Mouse (Mus musculus): ENCODE measurements around the gene Actl6a. TPM values are rescaled to one million over a fixed set of nuclear protein-coding genes. Genes with fewer than 3 reads are reported as not detected.
"Not testable (repeated sequence)": the region's sequence is repeated elsewhere in the genome, so short reads cannot be mapped to it uniquely, and the experiment has no call there.

Gene Actl6a
- 233 and 237 TPM in 2 replicates for polyA plus RNA-seq (2014; fragmentation: Nextera tagmentation; extraction: Ambion mirVana)

DNA sequence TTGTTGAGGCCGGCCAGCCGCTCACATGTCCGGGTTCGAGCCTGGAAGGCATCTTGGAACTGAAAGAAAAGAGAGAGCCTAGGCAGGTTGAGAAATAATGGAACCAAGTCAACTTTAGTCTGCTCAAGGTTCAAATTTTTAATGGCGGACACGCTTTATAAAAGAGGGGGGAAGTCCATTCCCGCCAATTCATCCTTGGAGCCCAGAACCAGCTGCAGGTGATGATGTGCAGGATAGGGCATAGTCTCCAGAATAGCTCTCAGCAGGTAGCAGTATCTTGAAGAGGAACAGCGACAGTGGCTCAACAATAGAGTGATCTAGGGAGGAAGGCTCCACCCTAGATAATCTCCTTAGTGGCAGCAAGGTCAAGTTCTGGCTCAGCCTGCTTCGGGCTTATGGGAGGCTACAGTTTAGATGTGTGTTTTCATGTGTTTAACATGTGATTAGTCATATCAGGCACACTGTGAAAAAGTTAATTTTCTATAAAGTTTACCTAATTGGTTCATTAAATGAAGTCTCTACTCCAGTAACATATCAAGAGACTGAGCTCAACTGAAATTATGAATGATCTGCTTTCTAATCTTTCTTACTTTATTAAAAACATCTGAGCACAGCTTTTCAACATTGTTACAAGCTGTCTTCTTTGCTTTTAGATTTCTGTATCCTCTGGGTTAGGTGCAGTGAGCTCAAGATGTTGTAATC lies at the start of gene Actl6a:
TSS of gene Actl6a (plus strand) at position 652 of the 702 bp plus-strand sequence.
- not testable (repeated sequence) for H3K9me3 ChIP-seq (ENCODE audit: control insufficient read depth, low read length); H3K4me3 ChIP-seq (ENCODE audit: low read depth, low read length); H3K36me3 ChIP-seq (ENCODE audit: control insufficient read depth, insufficient read depth, low read length); H3K4me2 ChIP-seq (ENCODE audit: low read depth); H3K9ac ChIP-seq (ENCODE audit: low read length); ATAC-seq (ENCODE audit: insufficient read depth, low FRiP score, low TSS enrichment); H3K27me3 ChIP-seq (ENCODE audit: control insufficient read depth, insufficient read depth, low read length); H3K27ac ChIP-seq (ENCODE audit: low read depth, low read length); H3K4me1 ChIP-seq (ENCODE audit: control insufficient read depth, insufficient read depth, low read length); DNase-seq (ENCODE audit: low spot score)
- 85% methylated on average over 9 of the region's 9 CpGs for WGBS

GRCm38 (mm10) chr3:32656398-32656994 lies 49.6 kb upstream of the Actl6a start:
- Histone ChIP-seq H3K4me3 (ENCODE audit: low read depth, low read length) (no peak overlapping the region), H3K4me2 (ENCODE audit: low read depth) (no peak overlapping the region), H3K4me1 (ENCODE audit: control insufficient read depth, insufficient read depth, low read length) (no peaks in the 10 kb centered on the region), H3K27ac (ENCODE audit: low read depth, low read length) (no peak overlapping the region), H3K9ac (ENCODE audit: low read length) (no peak overlapping the region), H3K27me3 (ENCODE audit: control insufficient read depth, insufficient read depth, low read length) (no peaks in the 10 kb centered on the region), H3K9me3 (ENCODE audit: control insufficient read depth, low read length) (no peaks in the 10 kb centered on the region), H3K36me3 (ENCODE audit: control insufficient read depth, insufficient read depth, low read length) (no peaks in the 10 kb centered on the region)
- DNase-seq (ENCODE audit: low spot score), result no peak
- 85% methylated on average over 10 of the region's 10 CpGs for WGBS
- no peak for ATAC-seq (ENCODE audit: insufficient read depth, low FRiP score, low TSS enrichment)

GRCm38 (mm10) chr3:32658401-32658800 lies 47.7 kb upstream of the Actl6a start:
- no peak overlapping the region for H3K9ac ChIP-seq (ENCODE audit: low read length)
- H3K4me3 ChIP-seq (ENCODE audit: low read depth, low read length), result no peak overlapping the region
- H3K9me3 ChIP-seq (ENCODE audit: control insufficient read depth, low read length), result no peaks in the 10 kb centered on the region
- no peak for DNase-seq (ENCODE audit: low spot score)
- ATAC-seq (ENCODE audit: insufficient read depth, low FRiP score, low TSS enrichment), result no peak
- no peaks in the 10 kb centered on the region for H3K36me3 ChIP-seq (ENCODE audit: control insufficient read depth, insufficient read depth, low read length)
- no peaks in the 10 kb centered on the region for H3K27me3 ChIP-seq (ENCODE audit: control insufficient read depth, insufficient read depth, low read length)
- 82% methylated on average over 7 of the region's 7 CpGs for WGBS
- H3K4me1 ChIP-seq (ENCODE audit: control insufficient read depth, insufficient read depth, low read length), result no peaks in the 10 kb centered on the region
- H3K27ac ChIP-seq (ENCODE audit: low read depth, low read length), result no peak overlapping the region
- no peak overlapping the region for H3K4me2 ChIP-seq (ENCODE audit: low read depth)

DNA sequence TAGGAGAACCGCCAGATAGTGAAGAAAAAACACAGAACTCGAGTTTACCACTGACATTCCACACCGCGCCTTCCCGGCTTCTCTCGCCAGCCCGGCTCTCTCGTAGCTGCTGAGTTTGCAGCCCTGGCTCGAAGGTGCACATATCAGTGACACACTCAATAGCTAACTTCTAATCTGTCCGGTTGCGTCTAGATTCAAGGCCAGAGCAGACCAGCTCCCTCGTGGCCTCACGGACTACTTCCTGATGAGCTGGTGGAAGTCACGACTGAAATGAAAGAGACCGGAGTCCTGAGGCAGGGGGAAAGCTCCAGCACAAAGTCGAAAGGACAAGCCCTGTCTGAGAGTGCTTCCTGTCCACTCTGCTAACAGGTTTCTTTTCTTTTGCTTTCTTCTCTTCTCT lies 47.3 kb upstream of the Actl6a start:
- WGBS, result 86% methylated on average over 16 of the region's 16 CpGs
- Histone ChIP-seq H3K4me3 (ENCODE audit: low read depth, low read length) (no peak overlapping the region), H3K9ac (ENCODE audit: low read length) (no peak overlapping the region), H3K4me1 (ENCODE audit: control insufficient read depth, insufficient read depth, low read length) (no peaks in the 10 kb centered on the region), H3K36me3 (ENCODE audit: control insufficient read depth, insufficient read depth, low read length) (no peaks in the 10 kb centered on the region), H3K9me3 (ENCODE audit: control insufficient read depth, low read length) (no peaks in the 10 kb centered on the region), H3K27me3 (ENCODE audit: control insufficient read depth, insufficient read depth, low read length) (no peaks in the 10 kb centered on the region), H3K4me2 (ENCODE audit: low read depth) (no peak overlapping the region), H3K27ac (ENCODE audit: low read depth, low read length) (no peak overlapping the region)
- ATAC-seq (ENCODE audit: insufficient read depth, low FRiP score, low TSS enrichment), result no peak
- no peak for DNase-seq (ENCODE audit: low spot score)

- 98% methylated on average over 2 of the region's 2 CpGs for WGBS
- H3K4me3 ChIP-seq (ENCODE audit: low read depth, low read length), result no peak overlapping the region
- H3K4me1 ChIP-seq (ENCODE audit: control insufficient read depth, insufficient read depth, low read length), result no peaks in the 10 kb centered on the region
- no peak overlapping the region for H3K4me2 ChIP-seq (ENCODE audit: low read depth)
- H3K9ac ChIP-seq (ENCODE audit: low read length), result no peak overlapping the region
- H3K27ac ChIP-seq (ENCODE audit: low read depth, low read length), result no peak overlapping the region
- H3K9me3 ChIP-seq (ENCODE audit: control insufficient read depth, low read length), result no peaks in the 10 kb centered on the region
- DNase-seq (ENCODE audit: low spot score), result no peak
- ATAC-seq (ENCODE audit: insufficient read depth, low FRiP score, low TSS enrichment), result no peak
- no peaks in the 10 kb centered on the region for H3K36me3 ChIP-seq (ENCODE audit: control insufficient read depth, insufficient read depth, low read length)
- H3K27me3 ChIP-seq (ENCODE audit: control insufficient read depth, insufficient read depth, low read length), result no peaks in the 10 kb centered on the region
These were observed 46.6 kb upstream of the Actl6a start for GRCm38 (mm10) chr3:32659506-32659905.

DNA sequence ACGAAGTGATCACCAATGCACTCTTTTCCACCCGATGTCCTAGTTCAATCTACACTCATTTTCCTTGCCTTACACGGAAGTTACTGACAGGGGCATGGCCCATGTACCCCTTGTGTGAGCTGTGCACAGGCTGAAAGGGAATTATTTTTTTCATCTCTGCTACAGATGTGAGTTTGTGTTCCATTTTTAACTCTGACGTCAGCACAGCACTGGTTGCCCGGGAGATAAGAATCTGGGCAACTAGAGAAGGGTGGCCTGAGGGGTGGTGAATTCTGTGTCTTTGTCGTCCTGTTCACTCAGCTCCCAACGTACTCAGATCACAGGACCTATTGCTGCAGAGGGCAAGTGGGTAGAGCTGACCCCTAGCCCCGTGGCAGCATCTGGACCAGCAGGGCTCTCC lies 45.8 kb upstream of the Actl6a start:
- H3K4me1 ChIP-seq (ENCODE audit: control insufficient read depth, insufficient read depth, low read length), result no peaks in the 10 kb centered on the region
- ATAC-seq (ENCODE audit: insufficient read depth, low FRiP score, low TSS enrichment) (no peak), DNase-seq (ENCODE audit: low spot score) (no peak)
- no peak overlapping the region for H3K4me3 ChIP-seq (ENCODE audit: low read depth, low read length)
- no peaks in the 10 kb centered on the region for H3K27me3 ChIP-seq (ENCODE audit: control insufficient read depth, insufficient read depth, low read length)
- no peak overlapping the region for H3K4me2 ChIP-seq (ENCODE audit: low read depth)
- no peak overlapping the region for H3K27ac ChIP-seq (ENCODE audit: low read depth, low read length)
- no peak overlapping the region for H3K9ac ChIP-seq (ENCODE audit: low read length)
- no peaks in the 10 kb centered on the region for H3K36me3 ChIP-seq (ENCODE audit: control insufficient read depth, insufficient read depth, low read length)
- 65% methylated on average over 8 of the region's 8 CpGs for WGBS
- no peaks in the 10 kb centered on the region for H3K9me3 ChIP-seq (ENCODE audit: control insufficient read depth, low read length)

DNA sequence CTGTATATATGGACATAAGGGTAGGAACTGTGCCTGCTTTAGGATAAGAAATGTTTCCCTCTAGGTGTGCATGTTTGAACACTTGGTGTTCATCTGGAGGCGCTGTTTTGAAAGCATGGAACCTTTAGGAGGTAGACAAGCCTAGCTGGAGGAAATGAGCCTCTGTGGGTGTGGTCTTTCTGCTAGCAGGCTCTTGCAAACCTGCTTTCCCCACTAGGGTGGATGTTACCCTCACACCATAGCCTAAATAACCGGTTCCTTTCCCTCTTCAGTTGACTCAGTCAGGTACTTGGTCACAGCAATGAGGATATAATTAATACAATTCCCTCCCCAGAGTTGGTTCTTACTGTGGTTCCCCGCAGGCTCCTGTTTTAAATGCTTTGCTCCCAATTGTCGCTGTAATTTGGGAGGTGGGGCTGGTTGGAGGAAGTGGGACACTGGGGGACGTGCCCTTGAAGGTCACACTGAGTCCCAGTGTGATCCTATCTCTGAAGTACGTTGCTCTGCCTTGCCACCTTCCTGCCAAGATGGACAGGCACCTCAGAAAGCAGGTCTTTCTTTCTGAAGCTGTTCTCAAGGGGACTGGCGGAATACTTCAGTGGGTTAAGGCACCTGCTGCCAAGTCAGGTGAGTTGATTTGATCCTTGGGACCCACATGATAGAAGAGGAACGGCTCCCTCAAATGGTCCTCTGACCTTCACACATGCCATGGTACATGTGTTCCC lies 45.1 kb upstream of the Actl6a start:
- ATAC-seq (ENCODE audit: insufficient read depth, low FRiP score, low TSS enrichment), result no peak
- 65% methylated on average over 8 of the region's 8 CpGs for WGBS
- H3K27me3 ChIP-seq (ENCODE audit: control insufficient read depth, insufficient read depth, low read length), result no peaks in the 10 kb centered on the region
- no peak overlapping the region for H3K4me3 ChIP-seq (ENCODE audit: low read depth, low read length)
- H3K9ac ChIP-seq (ENCODE audit: low read length), result no peak overlapping the region
- no peak overlapping the region for H3K27ac ChIP-seq (ENCODE audit: low read depth, low read length)
- DNase-seq (ENCODE audit: low spot score), result no peak
- no peak overlapping the region for H3K4me2 ChIP-seq (ENCODE audit: low read depth)
- H3K4me1 ChIP-seq (ENCODE audit: control insufficient read depth, insufficient read depth, low read length), result no peaks in the 10 kb centered on the region
- H3K9me3 ChIP-seq (ENCODE audit: control insufficient read depth, low read length), result no peaks in the 10 kb centered on the region
- no peaks in the 10 kb centered on the region for H3K36me3 ChIP-seq (ENCODE audit: control insufficient read depth, insufficient read depth, low read length)

DNA sequence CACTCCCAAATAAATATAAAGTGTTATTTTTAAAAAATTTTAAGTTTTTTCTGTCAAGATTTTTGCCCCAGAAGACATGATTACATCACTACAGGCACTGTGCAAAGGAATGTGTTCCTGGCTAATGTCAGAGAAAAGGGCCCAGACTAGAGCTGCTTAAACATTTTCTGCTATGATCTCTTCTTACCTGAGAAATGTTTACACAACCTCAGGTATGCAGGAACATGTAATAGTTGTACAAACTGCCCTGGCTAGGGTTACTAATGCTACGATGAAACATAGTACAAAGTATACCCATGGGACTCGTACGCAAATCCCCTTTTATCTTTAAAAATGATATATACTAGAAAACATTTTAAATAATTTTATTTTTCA lies 44.6 kb upstream of the Actl6a start:
- Histone ChIP-seq H3K27me3 (ENCODE audit: control insufficient read depth, insufficient read depth, low read length) (no peaks in the 10 kb centered on the region), H3K9me3 (ENCODE audit: control insufficient read depth, low read length) (no peaks in the 10 kb centered on the region), H3K27ac (ENCODE audit: low read depth, low read length) (no peak overlapping the region), H3K9ac (ENCODE audit: low read length) (no peak overlapping the region), H3K4me1 (ENCODE audit: control insufficient read depth, insufficient read depth, low read length) (no peaks in the 10 kb centered on the region), H3K4me3 (ENCODE audit: low read depth, low read length) (no peak overlapping the region), H3K4me2 (ENCODE audit: low read depth) (no peak overlapping the region), H3K36me3 (ENCODE audit: control insufficient read depth, insufficient read depth, low read length) (no peaks in the 10 kb centered on the region)
- WGBS, result 95% methylated on average over 3 of the region's 3 CpGs
- DNase-seq (ENCODE audit: low spot score), result no peak
- ATAC-seq (ENCODE audit: insufficient read depth, low FRiP score, low TSS enrichment), result no peak

Data from neural tube, embryonic 11.5 days (tissue).